Mouse (Mus musculus) ES-E14 (cell line): ENCODE data around the gene Ptprt. TPM values are rescaled to one million over a fixed set of nuclear protein-coding genes. Genes with fewer than 3 reads are reported as not detected.

Source experiments
- DNase-seq: peaks from one replicate; pipeline ENCODE4 v3.0.0-alpha.2; 2013; ENCODE audit warnings: low read depth, low spot score
- H3K27ac ChIP-seq: 2 replicates; pipeline ENCODE4 v1.5.1; 2012; ENCODE audit warnings: low read depth, mild to moderate bottlenecking, low read length, moderate library complexity, mixed read lengths; ENCODE audit not compliant: poor library complexity, insufficient read depth, severe bottlenecking
- H3K36me3 ChIP-seq: 2 replicates; pipeline ENCODE4 v1.6.1; 2012; ENCODE audit warnings: mild to moderate bottlenecking, low read length, moderate library complexity, mixed read lengths; ENCODE audit not compliant: control insufficient read depth, poor library complexity, insufficient read depth, severe bottlenecking
- H3K4me1 ChIP-seq, 2 experiments: fragments of 150-350 bp in 1 of 2; sonication (generic) in 1 of 2; 2 replicates each; pipeline ENCODE4 v1.6.1; 2012; ENCODE audit warnings: low read length in 2 of 2, mild to moderate bottlenecking in 1 of 2, mixed read lengths in 1 of 2; ENCODE audit not compliant: control insufficient read depth in 2 of 2, insufficient read depth in 2 of 2, poor library complexity in 1 of 2
- H3K4me3 ChIP-seq, 2 experiments: fragments of 150-350 bp in 1 of 2; sonication (generic) in 1 of 2; 2 replicates each; pipeline ENCODE4 v1.5.1; 2012; ENCODE audit warnings: low read length in 2 of 2, low read depth in 1 of 2, mild to moderate bottlenecking in 1 of 2, mixed read lengths in 1 of 2; ENCODE audit not compliant: insufficient read depth in 1 of 2, poor library complexity in 1 of 2, severe bottlenecking in 1 of 2
- H3K9ac ChIP-seq: 2 replicates; pipeline ENCODE4 v1.6.1; 2012; ENCODE audit warnings: low read depth, mild to moderate bottlenecking, low read length, mixed read lengths; ENCODE audit not compliant: poor library complexity, insufficient read depth, severe bottlenecking
- H3K9me3 ChIP-seq: fragments of 150-350 bp; sonication (generic); 2 replicates; pipeline ENCODE4 v1.6.1; 2012; ENCODE audit warnings: low read depth, mild to moderate bottlenecking, low read length; ENCODE audit not compliant: control insufficient read depth, insufficient read depth
- CHD2 ChIP-seq: IDR thresholded peaks from 2 replicates; pipeline ENCODE4 v1.6.1; 2014; ENCODE audit warnings: mild to moderate bottlenecking, low read depth, low read length, inconsistent platforms
- HCFC1 ChIP-seq: IDR thresholded peaks from 2 replicates; pipeline ENCODE4 v1.6.1; 2012; ENCODE audit warnings: low read length, inconsistent platforms, borderline replicate concordance; ENCODE audit not compliant: insufficient read depth
- MAFK ChIP-seq: IDR thresholded peaks from 2 replicates; pipeline ENCODE4 v1.6.1; 2014; ENCODE audit warnings: mild to moderate bottlenecking, low read depth, low read length, inconsistent platforms; ENCODE audit not compliant: insufficient read depth
- ZC3H11A ChIP-seq: IDR thresholded peaks from 2 replicates; pipeline ENCODE4 v1.6.1; 2012; ENCODE audit warnings: low read depth, mild to moderate bottlenecking, inconsistent platforms, low read length, borderline replicate concordance
- ZNF384 ChIP-seq: IDR thresholded peaks from 2 replicates; pipeline ENCODE4 v1.6.1; 2012; ENCODE audit warnings: low read depth, low read length, inconsistent platforms
- in situ Hi-C, 2 experiments: fragments of 600-800 bp; cut with MboI; formaldehyde crosslinking; loops; one replicate each; pipeline ENCODE4 v1.15.1; 2025; ENCODE audit warnings: low sequenced_read_pairs in 2 of 2, inconsistent platforms in 1 of 2; ENCODE audit not compliant: unreplicated experiment in 2 of 2
- total RNA-seq: library from RNA; depleted of rRNA; stranded (reverse); fragments of 300-350 nt; gene quantifications from 2 replicates; pipeline ENCODE4 v1.2.3, GENCODE M21; 2012

The Ptprt gene
- total RNA-seq, 1 experiment, result 0.40 TPM

DNA sequence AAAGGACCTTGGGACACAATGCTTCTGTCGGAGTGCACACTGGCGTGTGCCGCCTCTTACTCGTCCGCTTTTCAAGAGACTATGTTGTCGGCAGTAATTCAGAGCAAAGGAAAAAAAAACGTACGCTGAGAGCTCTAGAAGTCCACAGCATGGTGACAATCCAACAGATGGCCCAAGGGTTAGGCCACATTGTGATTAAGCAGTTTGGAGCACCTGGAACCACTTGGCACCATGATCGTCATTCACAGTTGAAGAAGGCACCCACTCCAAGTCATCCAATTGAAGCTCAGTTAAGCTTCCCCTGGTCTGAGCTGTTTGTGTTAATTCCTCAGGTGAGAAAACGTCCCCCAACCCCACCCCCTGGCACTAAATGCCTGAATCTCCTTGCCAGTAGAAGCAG lies 36.2 kb upstream of the Ptprt start:
- H3K27ac ChIP-seq, result no peak overlapping the region
- H3K9me3 ChIP-seq, result no peaks in the 10 kb centered on the region
- no peak for DNase-seq
- H3K4me3 ChIP-seq, result no peak overlapping the region
- in situ Hi-C loops, result no loop called here
- H3K36me3 ChIP-seq, result no peaks in the 10 kb centered on the region
- no peaks in the 10 kb centered on the region for H3K4me1 ChIP-seq
- TF ChIP-seq CHD2, result no peak
- no peak for TF ChIP-seq MAFK
- no peak for TF ChIP-seq ZNF384
- TF ChIP-seq HCFC1, result no peak
- no peak for TF ChIP-seq ZC3H11A
- no peak overlapping the region for H3K9ac ChIP-seq

DNA sequence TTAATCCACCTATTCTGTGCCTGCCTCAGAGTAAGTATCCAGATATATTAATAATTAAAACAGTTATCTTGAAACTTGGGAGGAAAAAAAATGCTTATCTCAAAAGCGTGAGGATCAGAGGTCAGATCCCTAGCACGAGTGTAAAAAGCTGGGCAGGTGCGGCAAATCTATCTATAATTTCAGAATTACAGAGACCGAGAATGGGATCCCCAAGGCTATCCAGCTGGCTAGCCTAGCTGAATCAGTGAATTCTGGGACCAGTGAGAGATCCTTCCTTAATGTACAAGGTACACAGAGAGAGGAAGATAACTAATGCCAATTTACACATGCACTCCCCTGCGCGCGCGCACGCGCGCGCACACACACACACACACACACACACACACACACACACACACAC lies 31.2 kb upstream of the Ptprt start:
- no peaks in the 10 kb centered on the region for H3K36me3 ChIP-seq
- TF ChIP-seq MAFK, result no peak
- no peak for TF ChIP-seq ZC3H11A
- no peak for TF ChIP-seq HCFC1
- no peak for DNase-seq
- no peak overlapping the region for H3K4me3 ChIP-seq
- in situ Hi-C loops, result no loop called here
- H3K9me3 ChIP-seq, result no peaks in the 10 kb centered on the region
- H3K9ac ChIP-seq, result no peak overlapping the region
- no peaks in the 10 kb centered on the region for H3K4me1 ChIP-seq
- no peak overlapping the region for H3K27ac ChIP-seq

- H3K9me3 ChIP-seq, result no peaks in the 10 kb centered on the region
- no peak overlapping the region for H3K4me3 ChIP-seq
- in situ Hi-C loops, result no loop called here
- TF ChIP-seq MAFK, result no peak
- TF ChIP-seq ZNF384, result no peak
- TF ChIP-seq HCFC1, result no peak
- TF ChIP-seq ZC3H11A, result no peak
- TF ChIP-seq CHD2, result no peak
- DNase-seq, result peak; percentile 25
- H3K4me1 ChIP-seq, result no peaks in the 10 kb centered on the region
- no peaks in the 10 kb centered on the region for H3K36me3 ChIP-seq
- no peak overlapping the region for H3K27ac ChIP-seq
- no peak overlapping the region for H3K9ac ChIP-seq
These were observed 21.7 kb upstream of the Ptprt start for GRCm38 (mm10) chr2:162682674-162683073.

DNA sequence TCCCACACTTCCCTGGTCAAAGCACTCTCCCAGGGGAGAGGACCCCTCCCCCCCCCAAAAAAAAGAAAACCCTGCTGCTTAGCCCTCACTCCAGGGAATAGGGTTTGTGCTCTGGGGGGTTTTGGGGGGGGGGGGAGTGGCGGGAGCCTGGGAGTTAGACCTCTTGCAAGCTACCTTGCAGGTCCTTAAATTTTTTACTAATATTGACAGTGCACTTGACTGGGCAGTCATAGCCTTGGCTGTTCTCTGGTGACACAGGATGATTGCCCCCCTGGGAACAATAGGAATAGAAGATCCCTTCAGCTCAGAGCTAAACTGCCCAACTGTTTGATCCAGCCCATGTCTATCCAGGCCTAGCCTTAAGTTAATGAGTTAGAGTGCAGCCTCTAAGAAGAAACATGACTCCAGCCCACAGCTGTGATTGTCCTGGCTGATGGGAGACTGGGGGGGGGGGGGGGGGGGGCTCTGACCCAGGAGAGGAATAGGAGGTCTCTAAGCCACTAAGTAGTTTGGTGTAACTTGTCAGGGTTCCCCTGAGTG lies 1.6 kb upstream of the Ptprt start:
- Histone ChIP-seq H3K4me3 (no peak overlapping the region), H3K9ac (no peak overlapping the region), H3K27ac (no peak overlapping the region), H3K9me3 (no peaks in the 10 kb centered on the region), H3K36me3 (no peaks in the 10 kb centered on the region), H3K4me1 (peaks cover 0 to 9% of the 10 kb centered on the region in 2 experiments; a peak in 1 of 4 replicates)
- TF ChIP-seq ZNF384 (no peak), CHD2 (no peak), ZC3H11A (no peak), HCFC1 (no peak), MAFK (no peak)
- in situ Hi-C loops, result no loop called here
- no peak for DNase-seq

GRCm38 (mm10) chr2:162661733-162662132 lies 786 bp upstream of the Ptprt start:
- in situ Hi-C loops, result no loop called here
- Histone ChIP-seq H3K9ac (no peak overlapping the region), H3K4me1 (peaks cover 0 to 9% of the 10 kb centered on the region in 2 experiments; a peak in 1 of 4 replicates), H3K36me3 (no peaks in the 10 kb centered on the region), H3K27ac (no peak overlapping the region), H3K9me3 (no peaks in the 10 kb centered on the region), H3K4me3 (peak overlapping the region in 1 of 2 experiments; percentile 67; a peak in 2 of 4 replicates)
- no peak for TF ChIP-seq MAFK
- TF ChIP-seq CHD2, result no peak
- no peak for TF ChIP-seq ZNF384
- no peak for TF ChIP-seq HCFC1
- TF ChIP-seq ZC3H11A, result no peak
- no peak for DNase-seq
